Mouse (Mus musculus) lung, adult 2 months (tissue): ENCODE results near the gene Rftn1. TPM values are rescaled to one million over a fixed set of nuclear protein-coding genes. Genes with fewer than 3 reads are reported as not detected.

Source experiments
- DNase-seq: peaks from one replicate; pipeline ENCODE4 v3.0.0; 2022
- H3K4me1 ChIP-seq: fragments of 200-500 bp; 2 replicates; pipeline ENCODE4 v1.6.1; 2011; ENCODE audit warnings: low read length; ENCODE audit not compliant: control insufficient read depth, insufficient read depth
- H3K4me3 ChIP-seq: fragments of 200-500 bp; replicated peaks from 2 replicates; pipeline ENCODE3; 2011; ENCODE audit warnings: low read depth, mild to moderate bottlenecking, control low read depth, low read length; ENCODE audit errors: extremely low read depth
- CTCF ChIP-seq: fragments of 200-500 bp; IDR thresholded peaks from 2 replicates; pipeline ENCODE4 v1.5.1; 2011; ENCODE audit warnings: mild to moderate bottlenecking, low read length, control low read depth; ENCODE audit not compliant: insufficient read depth
- POLR2A ChIP-seq: fragments of 200-500 bp; IDR thresholded peaks from 2 replicates; pipeline ENCODE4 v1.6.1; 2011; ENCODE audit warnings: low read depth, mild to moderate bottlenecking, control low read depth, low read length, borderline replicate concordance; ENCODE audit errors: extremely low read depth
- WGBS: fragments of 180-500 bp; shearing (Covaris S2); methylation state at CpG from one replicate; pipeline ENCODE4 v1.1.7; 2018; 5-methylcytosine and 5-hydroxymethylcytosine counted together
- polyA plus RNA-seq: library from polyadenylated mRNA; depleted of rRNA; stranded (reverse); fragments of >200 nt; gene quantifications from 2 replicates; pipeline ENCODE4 v1.2.3, GENCODE M21; 2012

The Rftn1 gene
- polyA plus RNA-seq, 1 experiment: 32.4 TPM

DNA sequence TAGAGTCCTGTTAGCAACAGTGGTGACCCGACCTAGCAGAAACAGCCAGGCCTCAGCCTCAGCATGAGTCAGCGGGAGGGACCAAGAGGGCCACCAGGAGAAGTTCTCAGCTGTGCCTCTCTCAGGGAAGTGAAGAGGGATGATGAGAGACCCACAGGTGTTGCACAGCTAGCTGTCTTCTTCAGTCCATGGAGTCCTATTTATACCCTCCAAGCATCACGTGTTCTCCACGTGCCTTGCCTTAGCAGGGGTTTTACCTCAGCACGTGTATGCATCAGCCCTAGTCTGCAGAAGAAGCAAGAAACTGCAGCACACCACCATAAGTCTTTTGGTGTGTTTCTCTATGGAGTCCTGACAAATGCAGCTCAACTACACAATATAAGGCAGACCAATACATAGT lies 38.4 kb downstream of the Rftn1 start:
- peaks cover 7% of the 10 kb centered on the region; the same call in 1 of the 2 replicates for H3K4me1 ChIP-seq
- 85% methylated on average over 5 of the region's 5 CpGs for WGBS
- no peak overlapping the region for H3K4me3 ChIP-seq
- no peak for DNase-seq
- no peak for TF ChIP-seq POLR2A
- no peak for TF ChIP-seq CTCF

DNA sequence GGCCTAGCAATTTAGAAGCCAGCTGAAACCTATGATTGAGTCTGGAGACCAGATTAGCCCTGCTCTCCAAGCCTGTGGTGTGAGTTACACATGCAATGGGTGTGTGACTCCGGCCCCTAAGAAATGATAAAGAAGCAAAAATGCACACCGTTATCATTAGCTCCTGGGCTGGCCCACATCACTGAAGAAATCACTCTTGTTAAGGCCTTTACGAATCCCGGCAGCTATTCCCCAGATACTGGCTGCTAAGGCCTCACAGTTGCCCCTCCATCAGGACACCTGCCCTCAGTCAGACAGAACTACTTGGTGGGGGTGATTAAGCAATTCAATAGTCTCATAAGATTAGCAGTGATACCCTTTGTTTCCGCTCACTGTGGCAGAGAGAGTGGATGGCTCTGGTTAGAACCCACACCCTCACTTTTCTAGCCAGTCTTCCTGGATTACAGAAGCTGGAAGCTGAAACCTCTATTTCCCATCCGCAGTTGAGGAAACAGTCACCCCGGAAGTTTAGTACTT lies 39.2 kb downstream of the Rftn1 start:
- 92% methylated on average over 7 of the region's 7 CpGs for WGBS
- no peak for DNase-seq
- H3K4me1 ChIP-seq: peaks cover 7% of the 10 kb centered on the region; the same call in 1 of the 2 replicates
- no peak for TF ChIP-seq CTCF
- no peak for TF ChIP-seq POLR2A
- H3K4me3 ChIP-seq: no peak overlapping the region

DNA sequence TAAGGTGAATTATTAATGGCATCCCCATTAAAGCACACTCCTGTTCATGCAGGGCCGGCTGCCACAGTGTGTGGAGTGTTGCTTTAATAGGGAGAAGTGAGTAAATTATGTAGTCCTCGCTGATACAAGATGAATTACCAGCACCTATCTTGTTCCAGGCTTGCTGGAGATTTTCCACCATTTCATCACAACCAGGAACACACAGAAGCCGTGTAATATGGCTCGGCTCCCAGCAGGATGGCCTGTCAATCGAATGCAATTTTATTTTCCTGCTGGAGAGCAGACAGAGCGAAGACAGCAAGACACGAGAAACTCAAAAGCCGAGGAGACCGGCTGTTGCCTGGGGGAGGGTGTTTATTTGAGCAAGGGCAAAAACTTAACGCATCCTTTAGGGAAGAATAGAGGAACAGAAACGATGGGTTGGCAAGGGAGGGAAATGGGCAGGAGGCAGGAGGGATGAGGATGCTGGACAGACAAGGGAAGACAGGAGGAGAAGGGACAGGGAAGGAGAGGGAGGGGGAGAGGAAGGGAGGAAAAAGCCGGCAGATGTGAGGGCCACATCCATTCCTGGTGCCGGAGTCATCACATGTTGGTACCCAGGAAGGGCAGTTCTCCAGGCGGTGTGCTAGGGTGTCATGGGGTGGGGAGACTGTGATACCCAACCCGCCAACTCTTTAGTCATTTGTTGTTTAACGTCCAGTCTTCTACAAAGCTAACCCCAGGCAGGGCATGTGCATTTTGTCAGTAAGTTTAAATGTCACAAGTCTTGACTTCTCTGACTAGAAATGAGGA lies 39.9 kb downstream of the Rftn1 start:
- 60% methylated on average over 16 of the region's 16 CpGs for WGBS
- TF ChIP-seq POLR2A: no peak
- DNase-seq: no peak
- Histone ChIP-seq H3K4me1 (peaks cover 7% of the 10 kb centered on the region; the same call in 1 of the 2 replicates), H3K4me3 (no peak overlapping the region)

DNA sequence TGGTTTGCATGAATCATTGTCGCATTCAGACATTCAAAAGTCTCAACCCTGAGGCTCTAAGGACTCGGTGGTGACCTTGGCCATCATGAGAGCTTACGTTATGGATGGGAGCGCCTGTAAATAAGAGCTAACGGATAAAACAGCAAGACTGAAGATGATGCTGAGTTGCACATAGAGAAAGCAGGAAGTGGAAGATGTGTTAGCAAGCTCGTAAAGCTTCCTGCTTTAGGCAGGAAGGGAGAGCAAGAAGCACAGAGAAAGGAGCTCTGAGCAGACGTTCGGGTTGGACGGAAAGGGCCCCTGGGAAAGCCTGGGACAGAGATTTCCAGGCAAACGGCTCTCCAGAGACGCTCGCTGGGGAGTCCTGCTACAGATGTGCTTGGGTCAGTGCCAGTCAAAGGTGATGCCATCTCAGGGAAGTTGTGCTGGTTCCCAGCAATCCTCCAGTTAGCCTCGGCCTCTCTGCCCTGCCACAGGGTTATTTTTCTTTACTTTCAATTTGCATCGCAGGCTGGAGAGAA lies 40.7 kb downstream of the Rftn1 start:
- Histone ChIP-seq H3K4me3 (no peak overlapping the region), H3K4me1 (peaks cover 7% of the 10 kb centered on the region; the same call in 1 of the 2 replicates)
- 64% methylated on average over 14 of the region's 14 CpGs for WGBS
- DNase-seq: no peak
- TF ChIP-seq CTCF (no peak), POLR2A (no peak)

DNA sequence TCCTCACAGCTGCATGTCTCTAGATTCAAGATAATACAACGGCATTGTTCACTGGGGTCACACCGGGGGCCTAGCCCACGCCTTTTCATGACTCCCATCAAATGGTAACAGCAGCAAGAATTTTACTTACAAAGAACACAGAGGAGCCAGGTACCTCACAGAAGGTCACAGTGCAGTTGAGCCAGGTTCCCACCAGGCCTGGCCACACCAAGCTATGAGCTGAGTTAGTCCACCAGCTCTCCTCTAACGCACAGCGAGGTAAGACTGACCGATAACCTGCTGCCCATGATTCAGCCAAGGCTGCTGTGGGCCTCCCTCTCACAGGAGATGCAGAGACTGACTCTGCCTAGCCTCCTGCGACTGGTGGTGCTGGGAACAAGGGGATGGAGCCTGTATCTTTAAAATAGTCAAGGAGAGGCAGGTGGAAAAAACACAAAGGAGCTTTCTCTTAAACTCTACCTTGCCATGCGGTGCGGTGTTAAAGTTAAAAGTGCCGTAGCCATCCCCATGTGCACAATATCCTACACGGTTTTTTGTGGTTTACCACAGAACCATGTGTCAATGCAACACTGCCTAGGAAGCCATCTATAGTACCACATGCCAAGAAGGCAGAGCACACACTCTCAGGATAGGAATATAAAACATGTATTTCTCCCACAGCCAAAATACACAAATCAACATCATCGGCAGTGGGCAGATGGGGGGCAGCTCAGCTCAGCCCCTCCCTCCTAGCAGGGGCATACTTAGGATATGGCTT lies 42.5 kb downstream of the Rftn1 start:
- TF ChIP-seq CTCF (no peak), POLR2A (no peak)
- Histone ChIP-seq H3K4me3 (no peak overlapping the region), H3K4me1 (peaks cover 7% of the 10 kb centered on the region; the same call in 1 of the 2 replicates)
- no peak for DNase-seq
- 81% methylated on average over 12 of the region's 12 CpGs for WGBS

DNA sequence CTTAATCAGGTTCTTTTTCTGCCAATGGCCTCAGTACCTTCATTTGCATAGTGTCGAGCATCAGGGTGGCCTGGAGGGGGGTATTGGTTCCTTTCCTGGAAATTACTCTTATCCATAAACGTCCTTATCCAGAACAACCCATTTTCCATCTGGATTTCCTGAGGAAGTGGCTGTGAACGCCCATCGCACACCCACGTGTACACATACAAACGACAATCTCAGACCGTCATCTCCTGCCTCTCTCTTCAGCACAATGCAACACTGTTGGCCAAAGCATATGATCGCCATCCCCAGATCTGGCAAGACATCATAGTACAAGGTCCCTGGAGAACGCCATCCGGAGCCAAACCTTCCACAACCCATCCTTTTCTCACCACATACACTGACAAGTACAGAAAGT lies 47.1 kb downstream of the Rftn1 start:
- 56% methylated on average over 10 of the region's 10 CpGs for WGBS
- Histone ChIP-seq H3K4me3 (no peak overlapping the region), H3K4me1 (peaks cover 3% of the 10 kb centered on the region; the same call in 1 of the 2 replicates)
- no peak for TF ChIP-seq POLR2A
- TF ChIP-seq CTCF: no peak
- peak; percentile 9 for DNase-seq

DNA sequence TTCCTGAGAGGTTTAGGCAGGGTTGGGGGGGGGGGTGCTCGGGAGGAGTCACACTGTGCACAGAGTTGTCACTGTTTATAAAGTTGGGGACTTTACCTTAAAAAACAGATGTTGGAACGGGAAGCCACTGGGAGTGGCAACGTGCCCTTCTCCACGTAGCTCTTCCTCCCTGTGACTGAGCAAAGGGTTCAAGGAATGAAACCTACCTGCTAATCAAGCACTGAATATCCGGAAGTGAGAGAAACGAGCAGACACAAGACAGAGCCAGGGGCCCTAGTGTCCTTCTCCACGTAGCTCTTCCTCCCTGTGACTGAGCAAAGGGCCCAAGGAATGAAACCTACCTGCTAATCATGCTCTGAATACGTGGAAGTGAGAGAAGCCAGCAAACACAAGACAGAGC lies 47.9 kb downstream of the Rftn1 start:
- 50% methylated on average over 8 of the region's 8 CpGs for WGBS
- H3K4me1 ChIP-seq: no peaks in the 10 kb centered on the region; the same call in 1 of the 2 replicates
- no peak for DNase-seq
- no peak overlapping the region for H3K4me3 ChIP-seq
- TF ChIP-seq POLR2A: no peak
- no peak for TF ChIP-seq CTCF

DNA sequence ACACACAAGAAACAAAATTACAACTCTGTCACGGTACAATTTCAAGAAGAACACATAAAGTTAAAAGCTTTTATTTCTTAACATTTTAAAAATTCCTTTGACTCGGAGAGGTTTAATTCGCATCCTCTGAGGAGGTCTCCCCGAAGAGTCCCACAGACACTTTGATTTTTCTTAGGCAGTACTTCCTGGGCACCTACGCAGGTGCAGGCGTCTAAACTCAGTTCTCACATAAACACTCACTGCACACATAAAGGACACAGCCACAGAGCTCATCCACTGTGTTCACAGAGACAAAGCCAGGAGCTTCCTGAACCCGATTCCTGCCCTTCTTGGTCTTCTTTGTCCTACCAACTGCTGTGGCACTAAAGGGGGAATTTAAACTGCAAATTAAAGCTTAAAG lies 48.3 kb downstream of the Rftn1 start:
- DNase-seq: no peak
- no peak for TF ChIP-seq POLR2A
- TF ChIP-seq CTCF: no peak
- Histone ChIP-seq H3K4me1 (no peaks in the 10 kb centered on the region), H3K4me3 (no peak overlapping the region)
- 77% methylated on average over 7 of the region's 7 CpGs for WGBS

DNA sequence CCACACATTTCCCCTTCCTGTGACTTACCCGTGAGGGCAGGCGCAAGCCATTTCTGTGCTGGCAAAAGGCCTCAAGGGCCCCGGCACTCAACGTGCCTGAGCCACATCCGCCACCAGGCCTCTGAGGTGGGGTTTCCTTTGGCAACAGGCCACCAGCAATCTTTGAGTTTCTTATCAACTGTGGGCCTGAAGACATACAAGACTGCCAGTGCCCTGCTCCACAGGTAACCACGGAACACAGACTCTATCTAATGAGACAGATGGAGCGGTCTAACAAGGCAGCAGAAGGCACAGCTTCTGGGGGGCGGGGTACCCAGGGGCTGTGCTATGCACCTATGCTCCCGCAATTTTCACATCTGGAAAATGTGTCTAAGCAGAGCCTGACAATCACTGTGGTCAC lies 54.4 kb downstream of the Rftn1 start:
- peak; percentile 46 for DNase-seq
- Histone ChIP-seq H3K4me3 (no peak overlapping the region), H3K4me1 (peaks cover 3% of the 10 kb centered on the region; the same call in 1 of the 2 replicates)
- TF ChIP-seq POLR2A (no peak), CTCF (no peak)
- WGBS: 35% methylated on average over 9 of the region's 9 CpGs
